Mouse (Mus musculus): ENCODE data around the gene Ints1. TPM values are rescaled to one million over a fixed set of nuclear protein-coding genes. Genes with fewer than 3 reads are reported as not detected.

Gene Ints1
- polyA plus RNA-seq, 1 experiment from 2014 or later, result 33.2 TPM

DNA sequence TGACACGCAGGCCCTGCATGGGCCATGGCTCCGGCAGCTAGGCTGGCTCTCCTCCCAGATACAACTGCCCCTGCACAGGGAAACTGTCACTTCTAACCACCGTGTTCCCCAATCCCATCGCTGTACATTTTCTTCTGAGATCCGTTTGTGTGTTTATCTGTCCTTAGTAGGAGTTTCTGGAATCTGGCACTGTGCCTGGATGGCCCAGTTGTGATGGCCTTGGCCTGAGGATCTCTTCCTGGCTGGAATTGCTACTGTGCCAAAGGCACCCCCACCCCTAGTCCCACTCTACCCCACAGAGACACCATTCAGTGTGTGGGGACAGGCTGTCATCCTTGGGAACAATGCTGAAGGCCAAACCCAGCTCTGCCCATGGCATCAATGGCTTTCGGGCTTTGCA lies 40.5 kb upstream of the Ints1 start:
- no peak overlapping the region for H3K4me2 ChIP-seq (ENCODE audit: low read length)
- ATAC-seq, result no peak
- WGBS, result 80% methylated on average over 6 of the region's 6 CpGs
- peaks cover 14% of the 10 kb centered on the region for H3K27me3 ChIP-seq (ENCODE audit: control insufficient read depth, insufficient read depth, low read depth, low read length)
- H3K36me3 ChIP-seq (ENCODE audit: control insufficient read depth, insufficient read depth, low read length), result no peaks in the 10 kb centered on the region
- no peaks in the 10 kb centered on the region for H3K4me1 ChIP-seq (ENCODE audit: control insufficient read depth, insufficient read depth, low read length)
- no peak overlapping the region for H3K9ac ChIP-seq (ENCODE audit: low read depth, low read length)
- no peak overlapping the region for H3K4me3 ChIP-seq (ENCODE audit: low read depth, low read length)
- H3K27ac ChIP-seq (ENCODE audit: low read length), result no peak overlapping the region
- H3K9me3 ChIP-seq (replicated peaks; ENCODE audit: control insufficient read depth, low read length, poor library complexity, severe bottlenecking), result no peaks in the 10 kb centered on the region

DNA sequence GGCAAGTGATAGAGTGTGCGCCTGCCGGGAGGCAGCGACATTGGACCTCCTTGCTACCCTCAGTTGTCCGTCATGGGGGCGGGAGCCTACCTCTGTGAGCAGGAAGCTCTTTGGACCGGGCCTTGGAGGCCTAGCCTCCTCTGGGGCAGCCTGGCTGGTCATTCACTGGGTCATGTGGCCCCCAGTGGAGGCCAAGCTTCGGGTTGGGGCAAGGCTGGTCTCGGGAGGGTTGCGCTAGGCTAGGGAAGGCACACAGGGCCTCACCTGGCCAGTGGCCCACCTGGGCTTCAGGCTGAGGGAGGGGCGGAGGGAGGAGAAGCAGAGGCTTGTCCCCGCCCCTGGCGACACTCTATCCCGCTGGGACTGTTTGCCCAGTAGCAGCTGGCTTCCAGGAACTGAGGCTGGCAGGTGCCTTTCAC lies 38.5 kb upstream of the Ints1 start:
- Histone ChIP-seq H3K4me1 (ENCODE audit: control insufficient read depth, insufficient read depth, low read length) (no peaks in the 10 kb centered on the region), H3K4me2 (ENCODE audit: low read length) (no peak overlapping the region), H3K9me3 (replicated peaks; ENCODE audit: control insufficient read depth, low read length, poor library complexity, severe bottlenecking) (no peaks in the 10 kb centered on the region), H3K36me3 (ENCODE audit: control insufficient read depth, insufficient read depth, low read length) (no peaks in the 10 kb centered on the region), H3K27ac (ENCODE audit: low read length) (no peak overlapping the region), H3K4me3 (ENCODE audit: low read depth, low read length) (no peak overlapping the region), H3K9ac (ENCODE audit: low read depth, low read length) (no peak overlapping the region), H3K27me3 (ENCODE audit: control insufficient read depth, insufficient read depth, low read depth, low read length) (peaks cover 14% of the 10 kb centered on the region)
- ATAC-seq, result no peak
- 12% methylated on average over 13 of the region's 13 CpGs for WGBS

DNA sequence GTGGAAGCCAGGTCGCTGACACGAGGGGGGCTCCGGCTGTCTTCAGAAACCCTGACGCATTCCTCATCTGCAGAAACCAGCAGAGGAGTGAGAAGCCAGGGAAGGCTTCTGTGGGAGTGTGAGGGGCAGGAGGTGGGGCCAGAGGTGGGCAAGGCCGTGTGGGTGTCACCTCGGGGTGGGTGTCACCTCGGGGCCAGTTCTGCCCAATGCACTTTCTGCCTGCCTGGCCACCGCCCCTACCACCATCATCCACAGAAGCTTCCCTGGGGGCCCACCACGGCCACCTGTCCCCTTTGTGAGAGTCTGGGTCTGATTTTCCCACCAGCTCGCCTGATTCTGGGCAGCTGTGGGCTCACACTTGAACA lies 37.6 kb upstream of the Ints1 start:
- Histone ChIP-seq H3K27ac (ENCODE audit: low read length) (no peak overlapping the region), H3K9me3 (replicated peaks; ENCODE audit: control insufficient read depth, low read length, poor library complexity, severe bottlenecking) (no peaks in the 10 kb centered on the region), H3K9ac (ENCODE audit: low read depth, low read length) (no peak overlapping the region), H3K4me3 (ENCODE audit: low read depth, low read length) (no peak overlapping the region), H3K27me3 (ENCODE audit: control insufficient read depth, insufficient read depth, low read depth, low read length) (peaks cover 14% of the 10 kb centered on the region), H3K4me1 (ENCODE audit: control insufficient read depth, insufficient read depth, low read length) (no peaks in the 10 kb centered on the region), H3K36me3 (ENCODE audit: control insufficient read depth, insufficient read depth, low read length) (no peaks in the 10 kb centered on the region), H3K4me2 (ENCODE audit: low read length) (no peak overlapping the region)
- WGBS, result 64% methylated on average over 8 of the region's 10 CpGs
- no peak for ATAC-seq

DNA sequence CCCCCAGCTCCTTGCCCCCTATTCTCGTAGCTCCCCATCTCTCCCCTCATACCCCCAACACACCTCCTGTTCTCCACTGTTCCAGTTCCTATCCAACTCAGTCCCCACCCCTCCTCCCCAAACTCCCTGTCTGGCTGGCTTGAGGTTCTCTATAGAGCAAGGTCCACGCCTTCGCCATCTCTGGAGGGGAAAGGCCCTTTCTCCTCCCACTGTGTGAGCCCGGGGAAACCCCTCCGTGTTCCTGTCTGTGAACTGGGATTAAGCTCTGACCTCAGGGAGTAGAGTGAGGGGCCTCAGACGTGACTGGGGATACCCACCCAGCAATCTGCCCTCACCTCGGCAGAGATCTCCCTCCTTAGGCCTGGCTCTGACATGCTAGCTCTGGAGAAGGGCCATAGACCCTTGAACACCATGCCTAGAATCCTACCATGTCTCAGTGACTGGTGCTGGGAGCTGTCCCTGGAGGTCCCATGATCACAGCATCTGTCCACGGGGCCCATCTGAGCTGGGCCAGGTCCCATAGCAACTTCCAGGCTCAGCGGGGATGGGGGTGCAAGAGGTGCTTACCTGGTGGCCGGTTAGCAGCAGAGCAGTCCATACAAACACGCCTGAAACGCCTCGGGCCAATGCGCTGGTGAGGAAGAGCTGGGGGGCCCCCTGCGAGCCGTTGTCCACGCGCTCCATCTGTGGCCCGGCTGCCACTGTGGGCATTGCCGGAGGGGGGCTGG lies 37.1 kb upstream of the Ints1 start:
- Histone ChIP-seq H3K27me3 (ENCODE audit: control insufficient read depth, insufficient read depth, low read depth, low read length) (peaks cover 14% of the 10 kb centered on the region), H3K27ac (ENCODE audit: low read length) (no peak overlapping the region), H3K36me3 (ENCODE audit: control insufficient read depth, insufficient read depth, low read length) (no peaks in the 10 kb centered on the region), H3K4me3 (ENCODE audit: low read depth, low read length) (no peak overlapping the region), H3K4me1 (ENCODE audit: control insufficient read depth, insufficient read depth, low read length) (no peaks in the 10 kb centered on the region), H3K9ac (ENCODE audit: low read depth, low read length) (no peak overlapping the region), H3K4me2 (ENCODE audit: low read length) (no peak overlapping the region), H3K9me3 (replicated peaks; ENCODE audit: control insufficient read depth, low read length, poor library complexity, severe bottlenecking) (no peaks in the 10 kb centered on the region)
- ATAC-seq, result no peak
- WGBS, result 74% methylated on average over 20 of the region's 20 CpGs

DNA sequence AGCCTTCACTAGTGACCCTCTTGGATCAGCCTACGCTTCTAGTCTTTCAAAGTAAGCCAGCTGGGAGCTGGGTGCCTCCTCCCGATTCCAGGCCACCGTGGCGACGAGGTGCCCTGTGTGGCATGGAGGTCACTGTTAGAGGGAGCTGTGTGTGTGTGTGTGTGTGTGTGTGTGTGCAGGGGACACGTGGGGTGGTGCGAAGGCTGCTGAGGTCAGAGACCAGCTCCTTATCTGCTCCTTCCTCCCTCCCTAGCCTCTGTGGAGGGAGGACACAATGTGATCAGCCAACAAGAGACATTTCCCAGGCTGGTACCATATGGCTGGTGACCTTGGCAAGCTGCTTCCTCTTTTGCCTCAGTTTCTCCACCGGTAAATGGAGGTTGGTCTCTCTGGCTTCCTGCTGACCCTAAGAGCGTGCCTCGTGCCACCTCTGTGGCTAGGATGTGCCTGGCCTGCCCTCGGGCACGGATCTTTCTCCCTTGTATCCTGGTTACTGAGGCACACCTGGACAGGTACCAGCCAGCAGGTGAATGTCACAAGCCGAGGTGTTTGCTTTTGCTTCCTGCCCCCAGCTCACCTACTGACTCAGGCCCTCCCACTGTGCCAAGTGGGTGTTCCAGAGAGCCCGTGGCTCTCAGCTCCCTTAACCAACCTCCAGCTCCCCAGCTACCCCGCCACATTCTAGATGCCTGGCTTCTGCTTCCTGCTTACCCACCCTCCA lies 36.4 kb upstream of the Ints1 start:
- 81% methylated on average over 15 of the region's 15 CpGs for WGBS
- ATAC-seq, result no peak
- no peak overlapping the region for H3K4me3 ChIP-seq (ENCODE audit: low read depth, low read length)
- H3K9ac ChIP-seq (ENCODE audit: low read depth, low read length), result no peak overlapping the region
- H3K4me2 ChIP-seq (ENCODE audit: low read length), result no peak overlapping the region
- no peaks in the 10 kb centered on the region for H3K36me3 ChIP-seq (ENCODE audit: control insufficient read depth, insufficient read depth, low read length)
- H3K27ac ChIP-seq (ENCODE audit: low read length), result no peak overlapping the region
- H3K27me3 ChIP-seq (ENCODE audit: control insufficient read depth, insufficient read depth, low read depth, low read length), result peaks cover 14% of the 10 kb centered on the region
- no peaks in the 10 kb centered on the region for H3K9me3 ChIP-seq (replicated peaks; ENCODE audit: control insufficient read depth, low read length, poor library complexity, severe bottlenecking)
- no peaks in the 10 kb centered on the region for H3K4me1 ChIP-seq (ENCODE audit: control insufficient read depth, insufficient read depth, low read length)

DNA sequence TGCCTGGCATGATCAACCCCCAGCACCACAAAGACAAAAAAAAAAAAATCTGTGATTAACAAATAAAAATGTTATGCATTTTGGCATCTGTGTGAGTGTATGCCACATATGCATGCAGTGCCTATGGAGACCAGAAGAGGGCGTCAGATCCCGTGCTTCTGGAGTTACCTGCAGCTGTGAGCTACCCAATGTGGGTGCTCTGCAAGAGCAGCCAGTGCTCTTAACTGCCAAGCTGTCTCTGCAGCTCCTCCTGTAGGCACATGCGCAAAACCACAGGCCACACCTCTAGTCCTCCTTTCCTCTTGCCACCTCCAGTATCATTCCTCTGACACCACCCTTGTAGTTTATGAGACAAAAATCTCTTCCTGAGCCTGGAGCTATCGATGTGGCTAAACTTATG lies 33.9 kb upstream of the Ints1 start:
- Histone ChIP-seq H3K27me3 (ENCODE audit: control insufficient read depth, insufficient read depth, low read depth, low read length) (peaks cover 14% of the 10 kb centered on the region), H3K4me1 (ENCODE audit: control insufficient read depth, insufficient read depth, low read length) (no peaks in the 10 kb centered on the region), H3K4me2 (ENCODE audit: low read length) (no peak overlapping the region), H3K36me3 (ENCODE audit: control insufficient read depth, insufficient read depth, low read length) (no peaks in the 10 kb centered on the region), H3K9me3 (replicated peaks; ENCODE audit: control insufficient read depth, low read length, poor library complexity, severe bottlenecking) (no peaks in the 10 kb centered on the region), H3K27ac (ENCODE audit: low read length) (no peak overlapping the region), H3K9ac (ENCODE audit: low read depth, low read length) (no peak overlapping the region), H3K4me3 (ENCODE audit: low read depth, low read length) (no peak overlapping the region)
- no peak for ATAC-seq
- 56% methylated on average over 4 of the region's 4 CpGs for WGBS

DNA sequence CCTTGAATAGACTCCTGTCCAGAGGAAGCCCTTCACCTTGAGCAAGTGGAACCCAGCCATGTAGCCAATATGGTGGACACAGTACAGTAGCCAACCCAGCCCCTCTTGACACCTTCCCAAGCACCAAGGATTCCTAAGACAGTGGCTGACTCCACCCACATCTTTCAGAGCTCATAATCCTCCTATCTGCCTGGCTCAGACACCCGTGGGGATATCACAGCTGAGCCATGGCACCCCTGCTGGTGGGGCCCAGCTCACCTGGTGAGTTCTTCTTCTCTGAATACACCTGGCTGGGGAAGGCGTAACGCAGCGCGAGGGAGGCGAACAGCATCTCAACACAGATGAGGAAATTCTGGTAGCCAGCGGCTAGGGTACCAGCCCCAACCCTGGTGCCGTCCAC lies 30.4 kb upstream of the Ints1 start:
- no peak overlapping the region for H3K4me2 ChIP-seq (ENCODE audit: low read length)
- no peak overlapping the region for H3K27ac ChIP-seq (ENCODE audit: low read length)
- no peaks in the 10 kb centered on the region for H3K27me3 ChIP-seq (ENCODE audit: control insufficient read depth, insufficient read depth, low read depth, low read length)
- H3K36me3 ChIP-seq (ENCODE audit: control insufficient read depth, insufficient read depth, low read length), result peaks cover 2% of the 10 kb centered on the region; the same call in 1 of the 2 replicates
- ATAC-seq, result no peak
- H3K4me1 ChIP-seq (ENCODE audit: control insufficient read depth, insufficient read depth, low read length), result no peaks in the 10 kb centered on the region
- no peaks in the 10 kb centered on the region for H3K9me3 ChIP-seq (replicated peaks; ENCODE audit: control insufficient read depth, low read length, poor library complexity, severe bottlenecking)
- no peak overlapping the region for H3K9ac ChIP-seq (ENCODE audit: low read depth, low read length)
- 91% methylated on average over 8 of the region's 8 CpGs for WGBS
- no peak overlapping the region for H3K4me3 ChIP-seq (ENCODE audit: low read depth, low read length)

DNA sequence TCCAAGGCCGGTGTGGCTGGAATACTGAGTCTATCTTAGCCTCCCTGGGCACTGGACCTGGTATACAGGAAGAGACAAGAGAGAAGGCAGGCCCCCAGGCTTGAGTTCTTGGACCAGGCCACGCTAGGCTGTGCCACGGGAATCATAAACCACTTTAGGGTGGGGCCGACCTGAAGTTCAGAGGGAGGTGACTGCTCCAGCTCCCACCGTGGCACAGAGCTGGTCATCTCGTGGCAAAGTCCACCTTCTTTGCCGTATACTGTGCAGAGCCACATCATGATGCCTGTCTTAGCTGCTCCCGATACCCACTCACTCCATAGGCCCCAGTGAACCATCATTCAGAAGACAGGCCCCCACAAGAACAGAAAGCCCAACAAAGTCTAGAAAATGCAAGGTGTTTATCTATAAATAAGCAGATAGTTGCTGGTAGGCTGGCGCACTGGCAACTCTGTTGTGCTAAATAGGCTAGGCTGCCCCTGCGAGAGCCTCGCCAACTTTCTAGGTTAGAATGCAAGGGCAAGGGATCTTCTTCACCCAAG lies 29.2 kb upstream of the Ints1 start:
- Histone ChIP-seq H3K9me3 (replicated peaks; ENCODE audit: control insufficient read depth, low read length, poor library complexity, severe bottlenecking) (no peaks in the 10 kb centered on the region), H3K27me3 (ENCODE audit: control insufficient read depth, insufficient read depth, low read depth, low read length) (no peaks in the 10 kb centered on the region), H3K4me1 (ENCODE audit: control insufficient read depth, insufficient read depth, low read length) (no peaks in the 10 kb centered on the region; the same call in 1 of the 2 replicates), H3K27ac (ENCODE audit: low read length) (no peak overlapping the region), H3K9ac (ENCODE audit: low read depth, low read length) (no peak overlapping the region), H3K4me2 (ENCODE audit: low read length) (no peak overlapping the region), H3K4me3 (ENCODE audit: low read depth, low read length) (no peak overlapping the region), H3K36me3 (ENCODE audit: control insufficient read depth, insufficient read depth, low read length) (peaks cover 8% of the 10 kb centered on the region; the same call in 1 of the 2 replicates)
- no peak for ATAC-seq
- 93% methylated on average over 11 of the region's 11 CpGs for WGBS

DNA sequence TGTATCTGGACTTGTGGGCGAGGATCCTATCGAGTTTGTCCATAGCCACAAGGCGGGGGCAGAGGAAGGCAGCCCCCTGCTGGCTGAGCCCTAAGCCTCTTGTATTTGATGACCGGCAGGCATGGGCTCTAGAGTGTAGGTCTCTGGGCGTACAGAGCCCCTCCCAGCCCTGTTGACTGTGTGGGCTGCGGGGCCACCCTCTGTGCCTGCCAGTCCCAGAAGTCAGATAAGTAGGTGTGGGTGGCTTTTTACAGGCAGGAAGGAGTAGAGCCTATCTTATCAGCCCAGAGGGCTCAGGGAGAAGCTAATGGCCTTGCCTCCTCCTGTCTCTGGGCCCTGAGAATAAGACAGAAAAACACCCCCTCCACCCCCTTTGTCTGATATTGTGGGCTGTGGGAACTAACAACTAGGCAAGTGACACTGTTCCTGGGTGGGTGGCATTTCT lies 28.7 kb upstream of the Ints1 start:
- H3K36me3 ChIP-seq (ENCODE audit: control insufficient read depth, insufficient read depth, low read length), result peaks cover 8% of the 10 kb centered on the region; the same call in 1 of the 2 replicates
- no peak overlapping the region for H3K4me2 ChIP-seq (ENCODE audit: low read length)
- 6% methylated on average over 6 of the region's 6 CpGs for WGBS

More for the DNA sequence above, 28.7 kb upstream of the Ints1 start:
- Histone ChIP-seq H3K9me3 (replicated peaks; ENCODE audit: control insufficient read depth, low read length, poor library complexity, severe bottlenecking) (no peaks in the 10 kb centered on the region), H3K4me1 (ENCODE audit: control insufficient read depth, insufficient read depth, low read length) (peaks cover 5% of the 10 kb centered on the region), H3K27ac (ENCODE audit: low read length) (no peak overlapping the region), H3K4me3 (ENCODE audit: low read depth, low read length) (no peak overlapping the region), H3K9ac (ENCODE audit: low read depth, low read length) (no peak overlapping the region), H3K27me3 (ENCODE audit: control insufficient read depth, insufficient read depth, low read depth, low read length) (no peaks in the 10 kb centered on the region)
- no peak for ATAC-seq

Measured in midbrain, embryonic 16.5 days (tissue).